Mouse (Mus musculus) E14TG2a.4 (cell line): ENCODE results near the gene Mgat4e.

Experiments used
- CTCF ChIP-seq: conservative IDR thresholded peaks from 2 replicates; pipeline ENCODE4 v1.5.1; 2014; ENCODE audit warnings: low read length
- NANOG ChIP-seq: IDR thresholded peaks from 2 replicates; pipeline ENCODE4 v1.6.1; 2014; ENCODE audit warnings: borderline replicate concordance, low read length, mixed read lengths

- TF ChIP-seq CTCF (no peak), NANOG (no peak)
These were observed 7.3 kb upstream of the Mgat4e start for GRCm38 (mm10) chr1:134556671-134557218.
